In the genomic region with DNA sequence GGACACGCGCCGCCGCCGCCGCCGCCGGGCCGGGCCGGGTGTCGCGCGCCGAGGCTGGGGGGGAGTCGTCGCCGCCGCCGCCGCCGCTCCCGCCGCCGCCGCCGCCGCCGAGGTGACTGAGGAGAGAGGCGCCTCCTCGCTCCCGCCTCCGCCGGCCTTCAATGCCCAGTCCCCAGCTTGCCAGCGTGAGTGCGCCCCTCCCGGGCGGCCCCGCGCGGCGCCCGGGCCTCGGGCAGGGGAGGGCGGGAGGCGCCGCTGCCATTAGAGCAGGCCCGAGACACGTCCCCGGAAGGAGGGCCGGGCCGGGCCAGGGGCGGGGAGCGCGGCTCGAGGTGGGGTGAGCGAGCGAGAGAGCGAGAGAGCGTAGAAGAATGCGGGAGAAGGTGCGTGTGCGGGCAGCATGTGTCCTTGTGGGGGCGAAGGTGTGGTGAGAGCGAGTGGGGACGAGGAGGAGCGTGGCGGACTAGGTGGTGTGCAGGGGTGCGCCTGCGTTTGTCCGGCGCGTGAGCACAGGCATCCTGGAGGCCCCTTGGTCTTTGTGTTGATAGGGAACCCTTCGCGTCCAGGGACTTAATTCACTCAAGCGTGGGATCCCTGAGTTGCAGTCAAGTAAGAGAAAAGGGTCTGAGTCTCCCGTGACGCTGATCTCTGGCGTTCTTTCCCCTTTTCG, we compare ENCODE assay signal across 8 mouse cellular contexts. TPM values are rescaled to one million over a fixed set of nuclear protein-coding genes. Genes with fewer than 3 reads are reported as not detected.
A peak's percentile ranks its signal among the peaks of the same experiment; 100 is the strongest.
DNase-seq lines count a peak whose midpoint lies in the region; ATAC-seq lines count a peak whose summit lies in the region.

No protein-coding gene starts in this region.

- peak; percentile 79 for DNase-seq in T-cell, adult 2 months (ENCODE audit: low spot score)
- DNase-seq in gastrocnemius, postnatal 10 days: peak; percentile 79
- DNase-seq in induced T-regulatory cell, adult 2 months (ENCODE audit: low read depth): peak; percentile 90
- peak; percentile 51 to 58 for DNase-seq in left cerebral cortex, postnatal 14 days (ENCODE audit: low spot score in 2 of 2)
- DNase-seq in right cerebral cortex, adult 2 months (ENCODE audit: low spot score in 2 of 2): peak; percentile 44 to 50
- DNase-seq in urinary bladder, postnatal 10 days (ENCODE audit: low spot score): peak; percentile 24

- peak; percentile 24; the same call in 1 of the 2 replicates for ATAC-seq in common myeloid progenitor, adult 5-6 weeks (replicated peaks; ENCODE audit: low read depth, poor library complexity, severe bottlenecking)
- ATAC-seq in megakaryocyte progenitor cell, adult 5-6 weeks (replicated peaks; ENCODE audit: poor library complexity): peak; percentile 41

- intact Hi-C loops in left cerebral cortex, postnatal 14 days (cut with DNase I): no loop called here

RNA-seq across cellular contexts. Expression of a gene that starts 9.5 kb away (rescaled TPM):
- 364 and 441 TPM in 2 replicates for total RNA-seq in common myeloid progenitor, adult 5-6 weeks (2017)
- 100 to 1,000 TPM; 572 to 625 TPM for total RNA-seq in gastrocnemius, postnatal 10 days (2021)
- 100 to 1,000 TPM; 112 to 126 TPM for total RNA-seq in left cerebral cortex, postnatal 14 days (2021)
- 310 and 335 TPM in 2 replicates for total RNA-seq in megakaryocyte progenitor cell, adult 5-6 weeks (2015)
- total RNA-seq in megakaryocyte progenitor cell, adult 5-6 weeks (2017): 303 and 393 TPM in 2 replicates

Comparison
In these comparisons a context has a peak if more than half of its experiments do, and no peak if none do; other contexts are left out.
1. Peak in every context shown above with its lines: DNase-seq and ATAC-seq.
2. DNase-seq: peak in every context shown above with its lines; median percentile 90 in induced T-regulatory cell, adult 2 months; 79 in T-cell, adult 2 months; 79 in gastrocnemius, postnatal 10 days; 54 in left cerebral cortex, postnatal 14 days; 47 in right cerebral cortex, adult 2 months; 24 in urinary bladder, postnatal 10 days.